Mouse (Mus musculus): ENCODE results near the gene Ermap. TPM values are rescaled to one million over a fixed set of nuclear protein-coding genes. Genes with fewer than 3 reads are reported as not detected.

The Ermap gene
- polyA plus RNA-seq, 1 experiment: 0.08 TPM

DNA sequence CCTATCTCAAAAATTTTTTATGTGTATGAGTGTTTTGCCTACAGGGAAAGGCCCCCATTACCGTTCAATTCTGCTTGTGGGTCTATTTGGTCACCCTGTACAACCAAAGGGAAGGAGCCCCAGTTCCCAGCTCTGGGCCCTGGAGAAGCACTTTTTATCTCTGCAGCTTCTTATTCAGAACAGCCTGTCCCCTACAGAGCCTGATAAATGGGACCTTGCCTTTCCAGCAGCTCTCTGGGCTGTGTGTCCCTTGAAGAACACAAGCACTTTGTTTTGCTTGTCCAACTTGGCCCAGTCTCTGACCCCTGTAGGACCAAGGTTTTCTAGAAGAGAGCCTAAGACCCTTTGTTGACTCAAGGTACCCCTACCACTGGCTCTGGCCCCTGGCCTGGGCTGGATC, 60.7 kb downstream of the Ermap start:
- 94% methylated on average over 1 of the region's 1 CpGs for WGBS
- Histone ChIP-seq H3K27ac (ENCODE audit: insufficient read depth, low read depth, low read length) (no peak overlapping the region), H3K4me3 (ENCODE audit: insufficient read depth, low read depth, low read length) (no peak overlapping the region), H3K36me3 (ENCODE audit: control insufficient read depth, insufficient read depth, low read length) (no peaks in the 10 kb centered on the region), H3K27me3 (replicated peaks; ENCODE audit: control insufficient read depth, insufficient read depth, low read length) (no peaks in the 10 kb centered on the region), H3K4me1 (ENCODE audit: control insufficient read depth, insufficient read depth, low read length) (no peaks in the 10 kb centered on the region)
- no peak for DNase-seq
- TF ChIP-seq POLR2A (IDR thresholded peaks at IDR 0.05; ENCODE audit: low read depth, low read length) (no peak), CTCF (conservative IDR thresholded peaks at IDR 0.05; ENCODE audit: insufficient read depth, insufficient read length, low read depth, low read length) (no peak)

DNA sequence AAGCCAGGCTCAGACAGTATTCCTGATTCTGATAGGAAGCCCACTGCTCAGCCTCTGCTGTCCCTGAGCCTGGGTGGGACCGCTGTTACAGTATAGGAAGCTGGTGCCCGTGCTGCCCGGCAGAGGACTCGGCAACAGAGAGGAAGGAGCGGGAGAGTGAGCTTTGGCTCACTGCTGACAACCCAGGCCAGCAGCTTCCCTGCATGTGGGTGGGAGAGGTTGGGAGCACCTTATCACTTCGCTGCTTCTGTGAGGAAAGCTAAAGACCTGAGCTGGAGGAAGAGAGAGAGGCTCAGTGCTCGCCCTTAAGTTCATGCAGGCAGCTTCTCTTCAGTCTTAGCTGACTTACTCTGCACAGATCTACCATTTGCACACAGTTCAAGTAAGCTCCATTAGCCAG, 61.3 kb downstream of the Ermap start:
- no peak overlapping the region for H3K4me3 ChIP-seq (ENCODE audit: insufficient read depth, low read depth, low read length)
- no peaks in the 10 kb centered on the region for H3K36me3 ChIP-seq (ENCODE audit: control insufficient read depth, insufficient read depth, low read length)
- no peak for TF ChIP-seq CTCF (conservative IDR thresholded peaks at IDR 0.05; ENCODE audit: insufficient read depth, insufficient read length, low read depth, low read length)
- TF ChIP-seq POLR2A (IDR thresholded peaks at IDR 0.05; ENCODE audit: low read depth, low read length): no peak
- H3K4me1 ChIP-seq (ENCODE audit: control insufficient read depth, insufficient read depth, low read length): no peaks in the 10 kb centered on the region
- no peaks in the 10 kb centered on the region for H3K27me3 ChIP-seq (replicated peaks; ENCODE audit: control insufficient read depth, insufficient read depth, low read length)
- WGBS: 75% methylated on average over 7 of the region's 7 CpGs
- DNase-seq: no peak
- H3K27ac ChIP-seq (ENCODE audit: insufficient read depth, low read depth, low read length): no peak overlapping the region

DNA sequence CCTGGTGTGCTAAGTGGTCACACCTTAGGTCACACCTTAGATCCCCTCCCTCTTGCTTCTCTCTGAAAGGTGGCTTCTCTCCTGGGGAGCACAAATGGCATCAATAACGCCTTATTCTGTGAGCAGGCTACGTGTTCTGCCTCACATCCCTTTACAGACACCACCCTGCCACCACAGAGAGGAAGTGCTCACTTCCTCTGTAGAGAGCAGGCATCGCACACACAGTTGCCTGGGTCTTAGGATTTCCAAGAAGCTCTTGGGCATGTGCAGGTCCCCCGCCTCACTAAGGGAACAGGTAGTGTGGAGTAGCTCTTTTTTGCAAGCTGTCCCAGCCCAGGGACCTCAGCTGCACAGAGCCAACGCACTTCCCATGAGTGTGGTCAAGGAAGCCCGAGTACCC, 62.6 kb downstream of the Ermap start:
- Histone ChIP-seq H3K4me1 (ENCODE audit: control insufficient read depth, insufficient read depth, low read length) (no peaks in the 10 kb centered on the region), H3K4me3 (ENCODE audit: insufficient read depth, low read depth, low read length) (no peak overlapping the region), H3K36me3 (ENCODE audit: control insufficient read depth, insufficient read depth, low read length) (no peaks in the 10 kb centered on the region), H3K27ac (ENCODE audit: insufficient read depth, low read depth, low read length) (no peak overlapping the region), H3K27me3 (replicated peaks; ENCODE audit: control insufficient read depth, insufficient read depth, low read length) (no peaks in the 10 kb centered on the region)
- TF ChIP-seq CTCF (conservative IDR thresholded peaks at IDR 0.05; ENCODE audit: insufficient read depth, insufficient read length, low read depth, low read length) (no peak), POLR2A (IDR thresholded peaks at IDR 0.05; ENCODE audit: low read depth, low read length) (no peak)
- DNase-seq: no peak
- WGBS: 68% methylated on average over 6 of the region's 6 CpGs

DNA sequence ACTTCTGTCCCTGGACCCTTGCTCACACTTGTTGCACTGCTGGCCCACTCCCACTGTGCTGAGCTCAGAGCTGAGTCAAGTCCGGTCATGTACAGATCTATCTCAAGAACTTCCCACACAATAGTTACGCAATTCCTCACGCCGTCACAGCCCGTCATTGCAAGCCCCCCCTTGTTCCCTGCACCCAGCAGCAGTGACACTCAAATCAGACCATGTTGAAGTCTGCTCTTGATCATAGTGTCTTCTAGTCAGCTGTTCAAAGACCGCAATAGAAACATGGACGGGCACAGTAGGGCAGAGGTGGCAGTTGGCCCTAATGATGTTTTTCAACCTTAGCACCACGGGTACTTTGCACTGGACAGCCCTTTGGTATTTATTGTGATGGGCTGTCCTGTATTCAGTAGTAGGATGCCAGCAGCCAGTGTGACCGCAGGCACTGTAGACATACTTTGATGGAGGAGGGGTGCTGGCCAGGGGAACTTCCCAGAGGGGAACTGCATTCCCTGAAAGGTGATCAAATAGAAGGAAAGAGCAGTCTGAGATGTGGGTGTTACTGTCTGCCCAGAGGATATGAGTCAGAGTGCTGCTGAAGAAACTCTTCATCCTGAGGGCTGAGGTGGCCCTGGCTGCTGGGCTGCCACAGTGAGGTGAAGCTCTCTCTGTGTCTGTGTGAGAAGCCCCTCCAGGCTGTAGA, 64.1 kb downstream of the Ermap start:
- Histone ChIP-seq H3K4me1 (ENCODE audit: control insufficient read depth, insufficient read depth, low read length) (0 out of 2 replicates have a peak, but pooled peaks cover 4% of the 10 kb centered on the region), H3K36me3 (ENCODE audit: control insufficient read depth, insufficient read depth, low read length) (no peaks in the 10 kb centered on the region), H3K4me3 (ENCODE audit: insufficient read depth, low read depth, low read length) (no peak overlapping the region), H3K27ac (ENCODE audit: insufficient read depth, low read depth, low read length) (no peak overlapping the region), H3K27me3 (replicated peaks; ENCODE audit: control insufficient read depth, insufficient read depth, low read length) (no peaks in the 10 kb centered on the region)
- no peak for TF ChIP-seq POLR2A (IDR thresholded peaks at IDR 0.05; ENCODE audit: low read depth, low read length)
- no peak for TF ChIP-seq CTCF (conservative IDR thresholded peaks at IDR 0.05; ENCODE audit: insufficient read depth, insufficient read length, low read depth, low read length)
- WGBS: 73% methylated on average over 9 of the region's 9 CpGs
- DNase-seq: no peak

Other genes starting within 250 kb of the Ermap start
- gene Lao1, start 228.4 kb downstream of the Ermap start, polyA plus RNA-seq (2012; rRNA removed): not detected in 2 replicates
- gene Slc2a1, start 81.3 kb downstream of the Ermap start, polyA plus RNA-seq (2012; rRNA removed): 78.4 and 89.6 TPM in 2 replicates
- 16.6 and 19.3 TPM in 2 replicates for gene Zfp691, start 15.8 kb downstream of the Ermap start, polyA plus RNA-seq (2012; rRNA removed)
- 29.2 and 35.4 TPM in 2 replicates for gene Svbp, start 5.3 kb upstream of the Ermap start, polyA plus RNA-seq (2012; rRNA removed)
- gene Tmem269, start 28.2 kb upstream of the Ermap start, polyA plus RNA-seq (2012; rRNA removed): 0.13 and 0.29 TPM in 2 replicates
- 9.9 and 11.8 TPM in 2 replicates for gene AU022252, start 42.7 kb upstream of the Ermap start, polyA plus RNA-seq (2012; rRNA removed)
- gene P3h1, start 42.9 kb upstream of the Ermap start, polyA plus RNA-seq (2012; rRNA removed): 16.0 and 18.0 TPM in 2 replicates
- gene Cldn19, start 65.4 kb upstream of the Ermap start, polyA plus RNA-seq (2012; rRNA removed): 83.6 and 95.0 TPM in 2 replicates
- gene Ybx1, start 104.6 kb upstream of the Ermap start, polyA plus RNA-seq (2012; rRNA removed): 202 and 242 TPM in 2 replicates
- gene Ppih, start 130.5 kb upstream of the Ermap start, polyA plus RNA-seq (2012; rRNA removed): 7.1 and 11.2 TPM in 2 replicates
- gene Ccdc30, start 225.5 kb upstream of the Ermap start, polyA plus RNA-seq (2012; rRNA removed): 2.0 and 2.9 TPM in 2 replicates
- gene Ppcs, start 232.4 kb upstream of the Ermap start, polyA plus RNA-seq (2012; rRNA removed): 27.8 and 28.5 TPM in 2 replicates
- gene Zmynd12, start 232.8 kb upstream of the Ermap start, polyA plus RNA-seq (2012; rRNA removed): 1.9 and 3.5 TPM in 2 replicates

All from kidney, adult 2 months (tissue).